Mouse (Mus musculus) midbrain, embryonic 10.5 days (tissue): ENCODE measurements at regions not wholly inside any gene's neighbourhood (a gene's known extent, or its start where the extent isn't known, plus 50 kb on each side); places are given as distances from the start of the nearest gene placed in this dataset.
"Not testable (repeated sequence)": the region's sequence is repeated elsewhere in the genome, so short reads cannot be mapped to it uniquely, and the experiment has no call there.

Experiments used
- DNase-seq: peaks from one replicate; pipeline ENCODE4 v3.0.0-alpha.2; 2017; ENCODE audit warnings: low spot score
- H3K27ac ChIP-seq: fragments of 300-500 bp; sonication (generic); replicated peaks from 2 replicates; pipeline ENCODE4 v1.5.1; 2016; ENCODE audit warnings: mild to moderate bottlenecking
- H3K27me3 ChIP-seq: fragments of 300-500 bp; sonication (generic); 2 replicates; pipeline ENCODE4 v1.6.1; 2016; ENCODE audit warnings: low read depth, mild to moderate bottlenecking; ENCODE audit not compliant: poor library complexity, severe bottlenecking
- H3K36me3 ChIP-seq: fragments of 300-500 bp; sonication (generic); 2 replicates; pipeline ENCODE4 v1.6.1; 2016; ENCODE audit warnings: mild to moderate bottlenecking, moderate library complexity
- H3K4me1 ChIP-seq: fragments of 300-500 bp; sonication (generic); 2 replicates; pipeline ENCODE4 v1.6.1; 2016
- H3K4me3 ChIP-seq: fragments of 300-500 bp; sonication (generic); 2 replicates; pipeline ENCODE4 v1.5.1; 2016; ENCODE audit warnings: mild to moderate bottlenecking, moderate library complexity
- H3K9me3 ChIP-seq: fragments of 300-500 bp; sonication (generic); replicated peaks from 2 replicates; pipeline ENCODE4 v1.6.1; 2016; ENCODE audit warnings: mild to moderate bottlenecking
- WGBS: fragments of 180-500 bp; shearing (Covaris S2); methylation state at CpG from one replicate; pipeline ENCODE4 v1.1.7; 2016; 5-methylcytosine and 5-hydroxymethylcytosine counted together

- Histone ChIP-seq H3K4me1 (no peaks in the 10 kb centered on the region), H3K27ac (no peak overlapping the region), H3K4me3 (no peak overlapping the region), H3K36me3 (no peaks in the 10 kb centered on the region), H3K9me3 (no peaks in the 10 kb centered on the region), H3K27me3 (no peaks in the 10 kb centered on the region)
- 87% methylated on average over 3 of the region's 3 CpGs for WGBS
- no peak for DNase-seq
Measured at GRCm38 (mm10) chr8:30063148-30063547, 2615.7 kb downstream of the Poteg start.

- H3K36me3 ChIP-seq = no peaks in the 10 kb centered on the region
- DNase-seq = no peak
- H3K27me3 ChIP-seq = no peaks in the 10 kb centered on the region
- H3K27ac ChIP-seq = no peak overlapping the region
- no peaks in the 10 kb centered on the region for H3K9me3 ChIP-seq
- no peaks in the 10 kb centered on the region for H3K4me1 ChIP-seq
- H3K4me3 ChIP-seq = no peak overlapping the region
Measured at GRCm38 (mm10) chr8:30077726-30078125, 2630.3 kb downstream of the Poteg start.

GRCm38 (mm10) chr8:30127766-30128165 is 2680.3 kb downstream of the Poteg start:
- Histone ChIP-seq H3K27ac (no peak overlapping the region), H3K9me3 (no peaks in the 10 kb centered on the region), H3K4me3 (no peak overlapping the region), H3K27me3 (no peaks in the 10 kb centered on the region), H3K4me1 (no peaks in the 10 kb centered on the region), H3K36me3 (no peaks in the 10 kb centered on the region)
- no peak for DNase-seq
- 80% methylated on average over 3 of the region's 3 CpGs for WGBS

- no peaks in the 10 kb centered on the region for H3K36me3 ChIP-seq
- no peaks in the 10 kb centered on the region for H3K4me1 ChIP-seq
- no peak for DNase-seq
- H3K27me3 ChIP-seq = no peaks in the 10 kb centered on the region
- 84% methylated on average over 6 of the region's 6 CpGs for WGBS
- H3K9me3 ChIP-seq = no peaks in the 10 kb centered on the region
- H3K4me3 ChIP-seq = no peak overlapping the region
- no peak overlapping the region for H3K27ac ChIP-seq
Measured at GRCm38 (mm10) chr8:30134999-30135398, 2687.5 kb downstream of the Poteg start.

GRCm38 (mm10) chr8:30151181-30151844 is 2703.8 kb downstream of the Poteg start:
- Histone ChIP-seq H3K27me3 (no peaks in the 10 kb centered on the region), H3K27ac (no peak overlapping the region), H3K4me1 (no peaks in the 10 kb centered on the region), H3K36me3 (no peaks in the 10 kb centered on the region), H3K9me3 (no peaks in the 10 kb centered on the region), H3K4me3 (no peak overlapping the region)
- 76% methylated on average over 2 of the region's 2 CpGs for WGBS
- DNase-seq = no peak

- WGBS = 84% methylated on average over 4 of the region's 4 CpGs
- H3K27me3 ChIP-seq = no peaks in the 10 kb centered on the region
- H3K9me3 ChIP-seq = no peaks in the 10 kb centered on the region
- DNase-seq = no peak
- no peak overlapping the region for H3K27ac ChIP-seq
- no peak overlapping the region for H3K4me3 ChIP-seq
- no peaks in the 10 kb centered on the region for H3K36me3 ChIP-seq
- no peaks in the 10 kb centered on the region for H3K4me1 ChIP-seq
Measured at GRCm38 (mm10) chr8:30152921-30153320, 2705.5 kb downstream of the Poteg start.

GRCm38 (mm10) chr8:30171881-30172280 is 2724.4 kb downstream of the Poteg start:
- Histone ChIP-seq H3K4me3 (no peak overlapping the region), H3K9me3 (no peaks in the 10 kb centered on the region), H3K36me3 (no peaks in the 10 kb centered on the region), H3K27ac (no peak overlapping the region), H3K27me3 (no peaks in the 10 kb centered on the region), H3K4me1 (no peaks in the 10 kb centered on the region)
- 77% methylated on average over 1 of the region's 1 CpGs for WGBS
- no peak for DNase-seq

- H3K36me3 ChIP-seq, H3K4me3 ChIP-seq, H3K27ac ChIP-seq, H3K27me3 ChIP-seq, H3K4me1 ChIP-seq, H3K9me3 ChIP-seq, DNase-seq: not testable (repeated sequence)
Measured at GRCm38 (mm10) chr8:30202746-30203145, 2755.3 kb downstream of the Poteg start.

- Histone ChIP-seq H3K36me3 (no peaks in the 10 kb centered on the region), H3K4me1 (no peaks in the 10 kb centered on the region), H3K4me3 (no peak overlapping the region), H3K27me3 (no peaks in the 10 kb centered on the region), H3K27ac (no peak overlapping the region), H3K9me3 (no peaks in the 10 kb centered on the region)
- no peak for DNase-seq
- 86% methylated on average over 5 of the region's 5 CpGs for WGBS
Measured at GRCm38 (mm10) chr8:30227354-30227753, 2779.9 kb downstream of the Poteg start.

GRCm38 (mm10) chr8:30233266-30233665 is 2785.8 kb downstream of the Poteg start:
- Histone ChIP-seq H3K4me1 (no peaks in the 10 kb centered on the region), H3K36me3 (no peaks in the 10 kb centered on the region), H3K27me3 (no peaks in the 10 kb centered on the region), H3K9me3 (no peaks in the 10 kb centered on the region), H3K4me3 (no peak overlapping the region), H3K27ac (no peak overlapping the region)
- WGBS = 87% methylated on average over 1 of the region's 1 CpGs
- no peak for DNase-seq

GRCm38 (mm10) chr8:30251797-30252196 is 2804.3 kb downstream of the Poteg start:
- Histone ChIP-seq H3K27ac (no peak overlapping the region), H3K27me3 (no peaks in the 10 kb centered on the region), H3K4me1 (no peaks in the 10 kb centered on the region), H3K9me3 (no peaks in the 10 kb centered on the region), H3K36me3 (no peaks in the 10 kb centered on the region), H3K4me3 (no peak overlapping the region)
- WGBS = 89% methylated on average over 3 of the region's 3 CpGs
- no peak for DNase-seq

GRCm38 (mm10) chr8:30269949-30270910 is 2822.8 kb downstream of the Poteg start:
- H3K36me3 ChIP-seq = no peaks in the 10 kb centered on the region
- no peaks in the 10 kb centered on the region for H3K4me1 ChIP-seq
- H3K9me3 ChIP-seq = no peaks in the 10 kb centered on the region
- no peak for DNase-seq
- no peak overlapping the region for H3K4me3 ChIP-seq
- H3K27me3 ChIP-seq = no peaks in the 10 kb centered on the region
- 93% methylated on average over 6 of the region's 6 CpGs for WGBS
- H3K27ac ChIP-seq = no peak overlapping the region

GRCm38 (mm10) chr8:30289169-30289568 is 2841.7 kb downstream of the Poteg start:
- WGBS = 46% methylated on average over 4 of the region's 4 CpGs
- Histone ChIP-seq H3K27me3 (no peaks in the 10 kb centered on the region), H3K36me3 (no peaks in the 10 kb centered on the region), H3K4me1 (peaks cover 8% of the 10 kb centered on the region), H3K4me3 (no peak overlapping the region), H3K27ac (no peak overlapping the region), H3K9me3 (no peaks in the 10 kb centered on the region)
- no peak for DNase-seq
